Mouse (Mus musculus) kidney, adult 18-20 months (tissue): ENCODE data around the gene Rnf222.

ENCODE experiments used
- DNase-seq: peaks from one replicate; pipeline ENCODE4 v3.0.0; 2021

Gene Rnf222

GRCm38 (mm10) chr11:68888253-68888652, at the start of gene Rnf222:
TSS of gene Rnf222 (plus strand) at chr11:68888553.
- no peak for DNase-seq

GRCm38 (mm10) chr11:68839606-68840005, 48.7 kb upstream of the Rnf222 start:
- DNase-seq, result no peak

- no peak for DNase-seq
Observed at GRCm38 (mm10) chr11:68850862-68851261, 37.5 kb upstream of the Rnf222 start.

- DNase-seq, result no peak
Observed at GRCm38 (mm10) chr11:68851644-68852485, 36.5 kb upstream of the Rnf222 start.

GRCm38 (mm10) chr11:68852486-68852901, 35.9 kb upstream of the Rnf222 start:
- no peak for DNase-seq

GRCm38 (mm10) chr11:68852932-68853409, 35.4 kb upstream of the Rnf222 start:
- DNase-seq, result peak; percentile 100

- peak; percentile 69 for DNase-seq
Observed at GRCm38 (mm10) chr11:68853611-68854401, 34.5 kb upstream of the Rnf222 start.

- no peak for DNase-seq
Observed at GRCm38 (mm10) chr11:68854621-68855020, 33.7 kb upstream of the Rnf222 start.

- no peak for DNase-seq
Observed at GRCm38 (mm10) chr11:68857329-68857728, 31.0 kb upstream of the Rnf222 start.

GRCm38 (mm10) chr11:68859943-68860593, 28.3 kb upstream of the Rnf222 start:
- DNase-seq, result no peak

- no peak for DNase-seq
Observed at GRCm38 (mm10) chr11:68862260-68862659, 26.1 kb upstream of the Rnf222 start.

- DNase-seq, result no peak
Observed at GRCm38 (mm10) chr11:68863631-68864091, 24.7 kb upstream of the Rnf222 start.

- DNase-seq, result peak; percentile 92
Observed at GRCm38 (mm10) chr11:68864544-68865189, 23.7 kb upstream of the Rnf222 start.

- no peak for DNase-seq
Observed at GRCm38 (mm10) chr11:68871277-68871676, 17.1 kb upstream of the Rnf222 start.

GRCm38 (mm10) chr11:68871748-68872147, 16.6 kb upstream of the Rnf222 start, which contains the start of gene Ndel1:
TSS of gene Ndel1 (minus strand) at chr11:68871858.
- DNase-seq, result peak; percentile 57

- DNase-seq, result peak; percentile 61
Observed at GRCm38 (mm10) chr11:68874841-68875240, 13.5 kb upstream of the Rnf222 start.

- DNase-seq, result no peak
Observed at GRCm38 (mm10) chr11:68878811-68879210, 9.5 kb upstream of the Rnf222 start.

- no peak for DNase-seq
Observed at GRCm38 (mm10) chr11:68882107-68882506, 6.2 kb upstream of the Rnf222 start.

GRCm38 (mm10) chr11:68883843-68884242, 4.5 kb upstream of the Rnf222 start:
- no peak for DNase-seq

GRCm38 (mm10) chr11:68884368-68884767, 4.0 kb upstream of the Rnf222 start:
- no peak for DNase-seq

GRCm38 (mm10) chr11:68886091-68886490, 2.3 kb upstream of the Rnf222 start:
- DNase-seq, result no peak

GRCm38 (mm10) chr11:68888653-68889052, 300 bp downstream of the Rnf222 start:
- no peak for DNase-seq
